Mouse (Mus musculus) lung, embryonic 16.5 days (tissue): Measurements from ENCODE around the gene Tdgf1. TPM values are rescaled to one million over a fixed set of nuclear protein-coding genes. Genes with fewer than 3 reads are reported as not detected.

Source experiments
- ATAC-seq: fragments of 200-750 bp; cut with Nextera tagmentation; 2 replicates; pipeline ENCODE4 v1.8.0; 2017; ENCODE audit warnings: low read depth, mild to moderate bottlenecking, moderate library complexity
- H3K27ac ChIP-seq: fragments of 300-500 bp; sonication (generic); 2 replicates; pipeline ENCODE4 v1.5.1; 2014; ENCODE audit warnings: mild to moderate bottlenecking, control low read depth, low read length
- H3K27me3 ChIP-seq: fragments of 300-500 bp; sonication (generic); 2 replicates; pipeline ENCODE4 v1.6.1; 2014; ENCODE audit warnings: low read depth, low read length, mixed read lengths; ENCODE audit not compliant: control insufficient read depth, insufficient read depth
- H3K36me3 ChIP-seq: fragments of 300-500 bp; sonication (generic); 2 replicates; pipeline ENCODE4 v1.6.1; 2014; ENCODE audit warnings: low read length; ENCODE audit not compliant: control insufficient read depth, insufficient read depth
- H3K4me1 ChIP-seq: fragments of 300-500 bp; sonication (generic); replicated peaks from 2 replicates; pipeline ENCODE4 v1.6.1; 2014; ENCODE audit warnings: low read length, mixed read lengths; ENCODE audit not compliant: control insufficient read depth, insufficient read depth
- H3K4me2 ChIP-seq: fragments of 300-500 bp; sonication (generic); 2 replicates; pipeline ENCODE4 v1.6.1; 2014; ENCODE audit warnings: low read depth, low read length, control low read depth
- H3K4me3 ChIP-seq: fragments of 300-500 bp; sonication (generic); 2 replicates; pipeline ENCODE4 v1.5.1; 2014; ENCODE audit warnings: mild to moderate bottlenecking, low read length, control low read depth
- H3K9ac ChIP-seq: fragments of 300-500 bp; sonication (generic); 2 replicates; pipeline ENCODE4 v1.6.1; 2014; ENCODE audit warnings: low read length, control low read depth
- H3K9me3 ChIP-seq: fragments of 300-500 bp; sonication (generic); 2 replicates; pipeline ENCODE4 v1.6.1; 2016; ENCODE audit warnings: low read length; ENCODE audit not compliant: control insufficient read depth
- WGBS: fragments of 180-500 bp; shearing (Covaris S2); extraction: QIAGEN DNeasy Blood & Tissue Kit; methylation state at CpG from one replicate; pipeline ENCODE4 v1.1.7; 2014; 5-methylcytosine and 5-hydroxymethylcytosine counted together
- microRNA-seq: library from miRNA; unstranded; fragments of <30 nt; microRNA quantifications from one replicate; pipeline ENCODE4, GENCODE M21; 2016
- polyA plus RNA-seq: library from polyadenylated mRNA; unstranded; fragments of >200 nt; fragmentation: Nextera tagmentation; extraction: Ambion mirVana; gene quantifications from 2 replicates; pipeline ENCODE4 v1.2.1, GENCODE M21; 2015

The Tdgf1 gene
- polyA plus RNA-seq, 1 experiment from 2014 or later = not detected

- no peak for ATAC-seq
Measured at GRCm38 (mm10) chr9:110891077-110891828, 54.7 kb downstream of the Tdgf1 start.

GRCm38 (mm10) chr9:110890026-110890783, 55.8 kb downstream of the Tdgf1 start:
- H3K27ac ChIP-seq = no peak overlapping the region
- no peak overlapping the region for H3K9ac ChIP-seq
- H3K9me3 ChIP-seq = no peaks in the 10 kb centered on the region
- H3K27me3 ChIP-seq = no peaks in the 10 kb centered on the region
- WGBS = 11% methylated on average over 21 of the region's 21 CpGs
- peaks cover 3% of the 10 kb centered on the region; the same call in 1 of the 2 replicates for H3K36me3 ChIP-seq
- H3K4me2 ChIP-seq = no peak overlapping the region
- no peak for ATAC-seq
- H3K4me1 ChIP-seq = no peaks in the 10 kb centered on the region; the same call in 1 of the 2 replicates
- no peak overlapping the region for H3K4me3 ChIP-seq

More at GRCm38 (mm10) chr9:110891077-110891828, 54.7 kb downstream of the Tdgf1 start:
- H3K4me1 ChIP-seq = no peaks in the 10 kb centered on the region; the same call in 1 of the 2 replicates
- WGBS = 68% methylated on average over 12 of the region's 12 CpGs
- no peak overlapping the region for H3K4me3 ChIP-seq
- H3K9me3 ChIP-seq = no peaks in the 10 kb centered on the region
- H3K9ac ChIP-seq = no peak overlapping the region
- no peak overlapping the region for H3K27ac ChIP-seq
- no peaks in the 10 kb centered on the region for H3K27me3 ChIP-seq
- H3K4me2 ChIP-seq = no peak overlapping the region
- peaks cover 3% of the 10 kb centered on the region; the same call in 1 of the 2 replicates for H3K36me3 ChIP-seq

Small RNA genes within 50 kb of the gene (microRNA-seq; reads per million reads assigned to microRNA genes)
- not detected for gene Gm24269

Other genes starting within 250 kb of the Tdgf1 start
- gene Myl3, start 204.3 kb downstream of the Tdgf1 start, polyA plus RNA-seq = 10.6 and 13.9 TPM in 2 replicates
- 60.3 and 61.6 TPM in 2 replicates for gene Pth1r, start 199.0 kb downstream of the Tdgf1 start, polyA plus RNA-seq
- not detected in 2 replicates for gene Prss42, start 148.0 kb downstream of the Tdgf1 start, polyA plus RNA-seq
- gene Prss44, start 132.2 kb downstream of the Tdgf1 start, polyA plus RNA-seq = not detected in 2 replicates
- gene Prss43, start 119.5 kb downstream of the Tdgf1 start, polyA plus RNA-seq = not detected in 2 replicates
- gene Prss45, start 111.6 kb downstream of the Tdgf1 start, polyA plus RNA-seq = not detected in 2 replicates
- gene Prss46, start 101.7 kb downstream of the Tdgf1 start, polyA plus RNA-seq = not detected in 2 replicates
- not detected in 2 replicates for gene Prss50, start 88.2 kb downstream of the Tdgf1 start, polyA plus RNA-seq
- 9.0 and 9.7 TPM in 2 replicates for gene Als2cl, start 66.3 kb downstream of the Tdgf1 start, polyA plus RNA-seq
- gene Tmie, start 66.0 kb downstream of the Tdgf1 start, polyA plus RNA-seq = 1.5 and 1.6 TPM in 2 replicates
- gene Fam240a, start 29.3 kb downstream of the Tdgf1 start, polyA plus RNA-seq = not detected in 2 replicates
- gene Lrrc2, start 5.4 kb upstream of the Tdgf1 start, polyA plus RNA-seq = 0.83 and 1.1 TPM in 2 replicates
- 1.4 and 1.9 TPM in 2 replicates for gene Rtp3, start 44.4 kb upstream of the Tdgf1 start, polyA plus RNA-seq
- 3.2 and 5.4 TPM in 2 replicates for gene Ltf, start 73.1 kb upstream of the Tdgf1 start, polyA plus RNA-seq
- gene Ccrl2, start 111.4 kb upstream of the Tdgf1 start, polyA plus RNA-seq = 6.7 and 8.2 TPM in 2 replicates
- gene Lrrfip2, start 171.4 kb upstream of the Tdgf1 start, polyA plus RNA-seq = 42.1 and 43.1 TPM in 2 replicates